Mouse (Mus musculus): ENCODE data around the gene Dnajb11.

The Dnajb11 gene

DNA sequence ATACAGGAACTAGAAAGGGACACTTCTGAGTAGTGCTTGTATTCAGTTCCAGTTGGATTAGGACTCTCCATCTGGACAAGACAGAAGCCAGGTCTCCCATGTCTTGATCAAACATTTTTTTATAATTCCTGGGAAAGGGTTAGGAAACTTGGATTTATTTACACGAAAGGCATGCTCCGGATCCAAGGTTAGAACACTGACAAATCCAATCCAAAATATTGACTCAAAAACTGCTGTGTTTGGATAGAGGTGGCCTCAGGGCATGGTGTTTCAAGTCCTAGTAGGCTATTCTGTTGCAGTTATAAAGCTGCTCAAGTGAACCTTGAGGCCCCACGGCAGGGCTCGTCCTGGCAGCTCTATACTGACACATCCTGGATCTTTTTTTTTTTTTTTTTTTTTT lies 64.8 kb downstream of the Dnajb11 start:
- DNase-seq (ENCODE audit: low read depth, low spot score): peak; percentile 25

Data from 3T3-L1 (cell line).